Mouse (Mus musculus) heart, embryonic 10.5 days (tissue): Measurements from ENCODE around the gene Plekha8. TPM values are rescaled to one million over a fixed set of nuclear protein-coding genes. Genes with fewer than 3 reads are reported as not detected.

ENCODE experiments used
- DNase-seq: peaks from one replicate; pipeline ENCODE4 v3.0.0-alpha.2; 2017; ENCODE audit warnings: low spot score
- H3K27ac ChIP-seq: fragments of 300-500 bp; sonication (generic); 2 replicates; pipeline ENCODE4 v1.5.1; 2016; ENCODE audit warnings: mild to moderate bottlenecking
- H3K27me3 ChIP-seq: fragments of 300-500 bp; sonication (generic); 2 replicates; pipeline ENCODE4 v1.6.1; 2016; ENCODE audit warnings: mild to moderate bottlenecking; ENCODE audit not compliant: poor library complexity, insufficient read depth, severe bottlenecking
- H3K36me3 ChIP-seq: fragments of 300-500 bp; sonication (generic); 2 replicates; pipeline ENCODE4 v1.6.1; 2016; ENCODE audit warnings: mild to moderate bottlenecking, moderate library complexity
- H3K4me1 ChIP-seq: fragments of 300-500 bp; sonication (generic); 2 replicates; pipeline ENCODE4 v1.6.1; 2016; ENCODE audit warnings: mild to moderate bottlenecking
- H3K4me3 ChIP-seq: fragments of 300-500 bp; sonication (generic); 2 replicates; pipeline ENCODE4 v1.5.1; 2016; ENCODE audit warnings: mild to moderate bottlenecking, moderate library complexity
- H3K9me3 ChIP-seq: fragments of 300-500 bp; sonication (generic); 2 replicates; pipeline ENCODE4 v1.6.1; 2016; ENCODE audit warnings: mild to moderate bottlenecking, moderate library complexity
- WGBS: fragments of 180-500 bp; shearing (Covaris S2); methylation state at CpG from one replicate; pipeline ENCODE4 v1.1.7; 2016; 5-methylcytosine and 5-hydroxymethylcytosine counted together
- polyA plus RNA-seq: library from polyadenylated mRNA; unstranded; fragments of >200 nt; fragmentation: Nextera tagmentation; extraction: Ambion mirVana; gene quantifications from 2 replicates; pipeline ENCODE4 v1.2.1, GENCODE M21; 2016

The Plekha8 gene
- polyA plus RNA-seq, 1 experiment from 2014 or later = 10.3 TPM

DNA sequence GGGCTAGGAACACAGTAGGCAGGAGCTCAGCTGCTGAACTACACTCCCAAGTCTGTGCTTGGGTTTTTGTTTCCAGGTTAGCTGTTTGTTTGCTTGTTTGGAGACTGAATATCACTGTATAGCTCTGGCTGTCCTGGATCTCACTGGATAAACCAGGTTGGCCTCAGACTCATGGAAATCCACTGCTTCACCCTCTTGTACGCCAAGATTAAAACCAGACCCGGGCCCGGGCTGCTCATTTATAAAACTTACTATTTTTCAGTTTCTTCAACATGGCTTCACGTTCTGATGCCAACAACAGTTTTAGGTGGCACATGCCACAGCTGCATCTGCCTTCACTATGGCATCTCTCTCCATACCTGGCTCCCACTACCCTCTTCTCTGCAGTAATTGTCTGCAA, 31.4 kb upstream of the Plekha8 start:
- 87% methylated on average over 4 of the region's 4 CpGs for WGBS
- peak; percentile 72 for DNase-seq

DNA sequence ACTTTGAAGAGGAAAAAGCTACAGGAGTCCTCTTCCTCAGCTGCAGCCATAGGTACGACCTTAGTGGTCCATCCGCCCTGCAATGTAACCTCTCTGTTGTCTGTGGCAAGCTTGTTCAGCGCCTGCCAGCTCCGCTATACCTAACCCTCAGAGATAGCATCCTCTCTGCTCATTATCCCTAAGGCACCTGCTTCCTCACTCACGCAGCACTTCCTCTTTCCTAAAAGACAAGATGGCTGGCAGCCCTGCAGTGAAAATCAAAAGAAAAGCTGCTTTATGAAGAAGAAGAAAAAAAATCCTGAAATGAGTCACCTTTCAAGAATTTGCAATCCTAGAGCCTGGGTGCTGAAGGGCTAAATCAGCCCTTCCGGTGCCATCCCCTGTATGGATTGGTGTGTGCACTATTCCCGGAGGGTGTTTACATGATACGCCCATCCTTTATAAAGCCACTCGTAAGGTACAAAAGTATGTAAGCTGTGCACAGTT, 30.4 kb upstream of the Plekha8 start:
- Histone ChIP-seq H3K27me3 (peaks cover 43% of the 10 kb centered on the region), H3K4me3 (no peak overlapping the region), H3K36me3 (no peaks in the 10 kb centered on the region), H3K9me3 (no peaks in the 10 kb centered on the region), H3K27ac (no peak overlapping the region), H3K4me1 (peaks cover 14% of the 10 kb centered on the region)
- peak; percentile 72 for DNase-seq
- WGBS = 62% methylated on average over 9 of the region's 9 CpGs

More for the DNA sequence above, 31.4 kb upstream of the Plekha8 start:
- Histone ChIP-seq H3K27ac (no peak overlapping the region), H3K9me3 (no peaks in the 10 kb centered on the region), H3K4me1 (peaks cover 14% of the 10 kb centered on the region), H3K36me3 (no peaks in the 10 kb centered on the region), H3K27me3 (peaks cover 43% of the 10 kb centered on the region), H3K4me3 (no peak overlapping the region)

DNA sequence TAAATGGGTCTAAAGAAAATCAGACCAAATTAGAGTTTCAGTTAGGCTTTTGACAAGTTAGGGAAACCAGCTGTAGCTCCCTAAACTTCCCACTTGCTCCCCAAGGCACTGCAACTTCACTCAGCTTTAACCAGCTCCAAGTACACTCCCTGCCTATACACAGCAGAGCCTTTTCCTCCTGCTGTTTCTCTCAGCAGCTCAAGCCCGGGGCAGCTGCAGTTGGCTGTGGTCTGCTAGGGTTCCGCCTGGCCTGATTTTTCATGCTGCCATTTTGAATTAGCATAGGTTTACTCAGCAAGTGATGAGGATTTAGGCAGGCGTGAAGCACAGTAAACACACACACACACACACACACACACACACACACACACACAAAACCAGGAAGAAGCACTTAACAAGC, 29.9 kb upstream of the Plekha8 start:
- Histone ChIP-seq H3K27ac (no peak overlapping the region), H3K4me1 (peaks cover 14% of the 10 kb centered on the region), H3K36me3 (no peaks in the 10 kb centered on the region), H3K4me3 (no peak overlapping the region), H3K27me3 (peaks cover 40% of the 10 kb centered on the region), H3K9me3 (no peaks in the 10 kb centered on the region)
- no peak for DNase-seq
- WGBS = 51% methylated on average over 3 of the region's 3 CpGs

DNA sequence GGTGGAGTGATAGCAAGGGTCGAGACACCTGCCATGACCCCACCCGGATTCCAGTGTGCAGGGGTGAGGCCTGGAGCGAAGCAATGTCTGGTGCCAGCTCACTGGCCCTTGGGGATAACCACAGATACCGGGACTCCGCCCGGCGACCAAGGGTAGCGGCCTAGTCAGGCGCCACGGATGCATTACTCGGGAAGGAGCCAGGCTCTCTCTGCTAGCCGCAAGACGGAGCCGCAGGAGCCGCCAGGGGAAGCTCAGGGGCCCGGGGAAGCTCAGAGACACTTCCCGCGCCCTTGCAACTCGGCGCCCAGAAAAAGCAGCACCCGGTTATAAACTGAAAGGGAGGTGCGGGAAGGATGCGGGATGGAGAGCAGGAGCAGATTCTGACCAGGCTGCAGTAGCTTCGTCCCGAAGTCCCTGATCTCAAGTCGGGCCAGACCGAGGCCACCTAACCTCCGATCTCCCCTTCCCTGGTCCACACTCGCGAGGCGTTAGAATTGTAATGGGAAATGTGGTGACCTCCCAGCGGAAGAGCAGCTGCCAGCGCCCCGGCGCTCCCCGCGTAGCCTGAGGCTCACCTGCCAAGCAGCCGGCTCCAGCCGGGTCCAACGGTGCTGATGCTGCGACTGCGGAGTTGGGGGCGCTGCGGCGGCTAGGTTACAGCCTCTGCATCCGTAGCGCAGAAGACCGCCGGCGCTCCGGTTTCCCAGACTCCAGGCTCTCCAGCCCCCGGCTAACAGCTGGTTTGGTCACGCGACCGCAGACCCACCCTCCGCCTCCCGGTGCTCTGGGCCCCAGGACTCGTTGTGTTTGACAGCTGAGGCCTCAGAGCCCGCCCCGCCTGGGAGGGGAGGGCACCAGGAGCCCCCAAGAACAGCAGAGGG, 29.0 kb upstream of the Plekha8 start, which contains the start of gene Scrn1:
Scrn1 (minus strand) TSS at position 825 of the 881 bp plus-strand sequence.
- Histone ChIP-seq H3K4me3 (peak within 1 kb of the TSS; percentile 73), H3K27ac (peak within 1 kb of the TSS; percentile 63), H3K9me3 (no peaks in the 10 kb centered on the region), H3K4me1 (peaks cover 14% of the 10 kb centered on the region), H3K27me3 (peaks cover 37% of the 10 kb centered on the region), H3K36me3 (no peaks in the 10 kb centered on the region)
- WGBS = under 1% methylated on average over 60 of the region's 60 CpGs
- peak; percentile 82 for DNase-seq

DNA sequence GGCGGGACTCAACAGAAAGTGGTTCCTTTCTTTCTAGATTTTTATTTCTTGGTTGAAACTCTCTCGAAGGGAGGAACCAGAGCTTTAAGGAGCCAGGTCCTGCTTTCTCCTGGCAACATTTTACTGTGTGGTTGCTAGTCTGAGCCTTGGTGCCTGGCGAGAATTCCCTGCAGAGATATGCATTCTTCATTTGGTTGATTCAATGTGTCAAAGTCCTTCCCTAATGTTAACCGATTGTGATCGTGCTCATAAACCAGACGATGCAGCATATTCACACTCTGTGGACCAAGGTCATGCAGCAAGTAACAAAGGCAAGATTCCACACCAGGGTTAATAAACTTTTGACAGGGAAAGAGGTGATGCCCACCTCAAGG, 28.4 kb upstream of the Plekha8 start:
- Histone ChIP-seq H3K27ac (peak overlapping the region; percentile 63), H3K4me3 (peak overlapping the region; percentile 73), H3K27me3 (peaks cover 37% of the 10 kb centered on the region), H3K4me1 (peaks cover 14% of the 10 kb centered on the region), H3K36me3 (no peaks in the 10 kb centered on the region), H3K9me3 (no peaks in the 10 kb centered on the region)
- WGBS = 21% methylated on average over 6 of the region's 6 CpGs
- DNase-seq = no peak

DNA sequence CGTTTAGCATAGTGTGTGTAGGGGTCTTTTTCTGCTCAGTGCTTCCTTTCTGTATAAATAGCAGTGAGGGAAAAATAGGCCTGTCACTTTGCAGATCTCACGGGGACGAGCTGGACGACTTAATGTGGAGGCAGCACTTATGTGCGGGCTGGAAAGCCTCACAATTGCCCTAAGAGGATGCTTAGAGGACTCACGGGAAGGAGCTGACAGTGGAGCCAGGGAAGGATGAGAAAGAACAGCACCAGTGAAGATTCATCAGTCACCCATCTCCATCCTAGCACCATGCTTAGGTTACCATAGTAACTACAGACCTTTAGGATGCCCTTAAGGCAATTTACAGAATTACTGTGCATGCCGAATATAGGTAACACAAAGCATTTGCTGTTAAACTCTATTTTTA, 25.1 kb upstream of the Plekha8 start:
- DNase-seq = no peak
- no peak overlapping the region for H3K27ac ChIP-seq

DNA sequence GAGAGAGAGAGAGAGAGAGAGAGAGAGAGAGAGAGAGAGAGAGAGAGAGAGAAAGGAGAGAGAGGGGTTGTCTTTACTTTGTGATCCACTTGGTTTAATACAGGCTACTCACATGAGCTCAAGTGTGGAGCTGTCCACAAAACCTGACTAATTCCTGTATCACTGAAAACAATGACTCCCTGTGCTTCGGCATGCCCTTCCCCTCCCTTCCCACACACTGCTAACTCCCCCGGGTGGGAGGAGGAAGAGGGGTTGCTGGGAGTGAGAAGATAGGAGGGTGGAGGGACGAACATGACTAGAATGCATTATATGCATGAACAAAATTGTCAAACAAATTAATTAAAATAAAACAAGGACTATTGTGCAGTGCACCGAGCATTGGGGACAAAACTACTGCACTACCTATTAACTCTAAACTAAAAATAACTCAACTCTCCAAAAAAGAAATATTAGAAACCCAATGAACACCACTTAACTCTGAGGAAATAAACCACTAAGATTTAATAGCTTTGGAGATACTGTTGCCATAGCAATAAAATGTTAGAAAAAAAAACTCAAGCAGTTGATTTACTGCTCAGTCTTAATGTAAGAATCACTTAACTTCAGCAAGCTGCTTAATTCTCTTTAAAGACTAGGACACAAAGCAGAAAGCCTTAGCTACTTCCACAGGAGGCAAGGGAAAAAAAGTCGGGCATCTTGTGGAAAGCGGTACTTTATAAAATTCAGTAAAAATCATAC, 21.5 kb upstream of the Plekha8 start:
- Histone ChIP-seq H3K27ac (no peak overlapping the region), H3K9me3 (no peaks in the 10 kb centered on the region), H3K27me3 (no peaks in the 10 kb centered on the region), H3K4me3 (no peak overlapping the region), H3K36me3 (0 out of 2 replicates have a peak, but pooled peaks cover 3% of the 10 kb centered on the region), H3K4me1 (no peaks in the 10 kb centered on the region; the same call in 1 of the 2 replicates)
- DNase-seq = no peak
- 47% methylated on average over 6 of the region's 6 CpGs for WGBS

More for the DNA sequence above, 25.1 kb upstream of the Plekha8 start:
- H3K4me1 ChIP-seq = peaks cover 14% of the 10 kb centered on the region
- H3K4me3 ChIP-seq = no peak overlapping the region
- H3K27me3 ChIP-seq = peaks cover 22% of the 10 kb centered on the region
- H3K36me3 ChIP-seq = no peaks in the 10 kb centered on the region
- WGBS = 36% methylated on average over 7 of the region's 7 CpGs
- H3K9me3 ChIP-seq = no peaks in the 10 kb centered on the region

DNA sequence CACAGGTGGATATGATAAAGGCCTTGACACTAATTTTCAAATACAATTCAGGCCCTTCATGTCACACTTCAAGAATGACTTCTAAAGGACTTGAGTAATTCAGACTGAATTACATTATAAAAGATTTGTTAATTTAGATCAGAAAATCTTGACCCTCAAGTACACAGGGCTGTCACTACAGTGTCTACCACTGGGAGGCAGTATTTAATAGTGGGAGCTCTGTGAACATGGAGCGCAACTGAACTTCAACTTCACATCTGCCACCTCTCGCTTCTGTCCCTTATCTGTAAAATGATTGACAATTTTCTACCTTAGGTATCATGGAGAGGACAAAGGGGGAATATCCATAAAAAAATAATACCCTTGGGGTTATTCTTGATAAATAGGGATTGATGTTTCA, 8.7 kb upstream of the Plekha8 start:
- no peak for DNase-seq
- H3K36me3 ChIP-seq = peaks cover 21% of the 10 kb centered on the region
- 19% methylated on average over 2 of the region's 2 CpGs for WGBS
- no peak overlapping the region for H3K4me3 ChIP-seq
- H3K4me1 ChIP-seq = peaks cover 7% of the 10 kb centered on the region; the same call in 1 of the 2 replicates
- H3K27ac ChIP-seq = no peak overlapping the region
- H3K27me3 ChIP-seq = no peaks in the 10 kb centered on the region
- no peaks in the 10 kb centered on the region for H3K9me3 ChIP-seq

DNA sequence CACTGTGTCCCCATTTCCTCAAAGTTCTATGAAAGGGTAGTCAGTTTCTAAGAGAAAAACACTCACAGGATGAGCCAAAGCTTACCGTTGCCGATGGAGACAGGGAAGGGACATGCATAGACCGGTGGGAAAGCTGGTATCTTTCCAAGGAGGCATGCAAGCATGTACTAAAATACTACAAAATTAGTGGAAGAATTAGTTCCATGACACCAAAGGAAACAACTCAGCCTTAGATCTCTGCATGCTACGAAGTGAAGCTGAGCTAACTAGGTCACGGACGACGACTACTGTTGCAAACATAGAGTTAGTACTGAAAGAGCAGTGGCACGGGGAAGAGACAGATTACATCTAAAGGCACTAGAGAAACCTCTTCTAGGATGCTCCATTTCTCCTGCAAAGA, 8.0 kb upstream of the Plekha8 start:
- 82% methylated on average over 8 of the region's 8 CpGs for WGBS

DNA sequence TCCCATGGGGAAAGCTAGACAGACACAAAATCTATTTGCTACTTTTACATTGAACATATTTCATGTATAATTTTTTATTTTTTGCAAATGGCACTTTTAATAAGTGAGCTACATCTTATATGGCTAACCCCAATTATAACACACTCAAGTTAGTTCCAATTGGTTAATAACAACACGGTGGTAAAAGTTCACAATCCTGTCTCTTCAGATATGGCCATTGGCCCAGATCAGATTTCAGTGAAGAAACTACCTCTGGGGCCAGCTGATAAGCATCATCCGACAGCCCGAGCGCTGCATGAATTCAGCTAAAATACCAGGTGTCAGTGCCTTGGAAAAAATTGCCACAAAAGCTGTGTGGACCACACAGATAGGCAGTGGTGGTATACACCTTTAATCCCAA, 7.2 kb upstream of the Plekha8 start:
- Histone ChIP-seq H3K36me3 (peaks cover 19% of the 10 kb centered on the region), H3K9me3 (no peaks in the 10 kb centered on the region), H3K27me3 (no peaks in the 10 kb centered on the region), H3K4me1 (peaks cover 15% of the 10 kb centered on the region; the same call in 1 of the 2 replicates), H3K27ac (no peak overlapping the region), H3K4me3 (no peak overlapping the region)
- 69% methylated on average over 4 of the region's 4 CpGs for WGBS
- no peak for DNase-seq

More for the DNA sequence above, 8.0 kb upstream of the Plekha8 start:
- Histone ChIP-seq H3K36me3 (peaks cover 21% of the 10 kb centered on the region), H3K9me3 (no peaks in the 10 kb centered on the region), H3K4me1 (peaks cover 14% of the 10 kb centered on the region; the same call in 1 of the 2 replicates), H3K27ac (no peak overlapping the region), H3K4me3 (no peak overlapping the region), H3K27me3 (no peaks in the 10 kb centered on the region)
- no peak for DNase-seq

DNA sequence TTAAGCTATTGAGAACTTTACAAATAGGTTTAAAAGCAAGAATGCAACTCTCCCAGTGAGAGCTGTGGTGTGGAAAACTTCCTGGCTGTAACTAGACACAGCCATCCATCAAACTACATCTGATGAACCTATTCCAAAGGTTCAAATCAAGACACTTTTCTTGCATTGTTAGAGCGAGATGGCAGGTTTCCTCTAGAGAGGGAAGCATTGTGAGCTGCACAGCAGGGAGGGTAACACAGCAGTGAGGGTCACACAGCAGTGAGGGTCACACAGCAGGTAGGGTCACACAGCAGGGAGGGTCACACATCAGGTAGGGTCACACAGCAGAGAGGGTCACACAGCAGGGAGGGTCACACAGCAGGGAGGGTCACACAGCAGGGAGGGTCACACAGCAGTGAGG, 6.7 kb upstream of the Plekha8 start:
- Histone ChIP-seq H3K27ac (no peak overlapping the region), H3K27me3 (no peaks in the 10 kb centered on the region), H3K36me3 (peaks cover 15% of the 10 kb centered on the region), H3K4me1 (peaks cover 15% of the 10 kb centered on the region; the same call in 1 of the 2 replicates), H3K4me3 (no peak overlapping the region), H3K9me3 (no peaks in the 10 kb centered on the region)
- DNase-seq = no peak
- WGBS = 59% methylated on average over 1 of the region's 1 CpGs

DNA sequence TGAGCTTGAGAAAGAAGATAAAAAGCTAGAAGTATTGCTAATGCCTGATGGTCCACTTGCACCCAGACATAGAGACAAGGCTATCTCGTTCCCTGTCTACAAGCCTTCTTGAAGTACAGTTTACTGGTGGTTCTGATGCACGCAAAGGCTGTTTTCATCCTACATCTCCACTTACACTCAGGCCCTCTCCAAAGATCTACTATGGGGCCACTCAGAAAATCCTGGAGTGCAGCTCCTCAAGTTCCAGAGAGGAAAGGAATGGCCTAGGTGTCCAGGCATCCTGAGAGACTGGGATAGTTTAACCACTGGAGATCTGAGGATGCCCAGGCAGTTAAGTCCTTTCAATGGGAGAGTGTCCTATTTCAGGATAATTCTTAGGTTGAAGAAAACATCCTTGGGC, 4.2 kb upstream of the Plekha8 start:
- H3K4me3 ChIP-seq = no peak overlapping the region
- no peak overlapping the region for H3K27ac ChIP-seq
- no peak for DNase-seq
- H3K36me3 ChIP-seq = 0 out of 2 replicates have a peak, but pooled peaks cover 7% of the 10 kb centered on the region
- WGBS = 87% methylated on average over 2 of the region's 2 CpGs
- H3K9me3 ChIP-seq = no peaks in the 10 kb centered on the region
- H3K27me3 ChIP-seq = no peaks in the 10 kb centered on the region
- peaks cover 30% of the 10 kb centered on the region; the same call in 1 of the 2 replicates for H3K4me1 ChIP-seq

DNA sequence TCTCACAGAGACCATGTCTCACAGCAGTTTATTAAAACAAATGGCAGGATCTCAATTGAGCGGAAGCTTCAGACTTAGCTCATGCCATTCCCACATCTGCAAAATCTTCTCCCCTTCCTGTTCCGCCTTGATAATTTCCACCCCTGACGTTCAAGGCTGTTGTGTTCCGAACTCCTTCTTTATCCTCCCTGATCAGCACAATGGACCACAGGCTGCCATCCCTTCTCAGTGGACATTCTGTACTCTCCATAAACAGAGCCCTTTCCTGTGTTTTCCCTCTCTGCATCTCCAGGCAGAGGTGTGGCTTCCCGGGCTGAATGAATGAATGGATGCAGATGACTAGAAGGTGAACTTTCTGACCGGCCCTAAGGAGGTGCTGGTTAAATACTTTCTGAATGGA, 3.1 kb upstream of the Plekha8 start:
- DNase-seq = no peak
- 48% methylated on average over 6 of the region's 6 CpGs for WGBS

More for the DNA sequence above, 3.1 kb upstream of the Plekha8 start:
- Histone ChIP-seq H3K4me1 (peaks cover 38% of the 10 kb centered on the region; the same call in 1 of the 2 replicates), H3K27me3 (no peaks in the 10 kb centered on the region), H3K4me3 (peak overlapping the region; percentile 10), H3K27ac (no peak overlapping the region), H3K9me3 (no peaks in the 10 kb centered on the region), H3K36me3 (0 out of 2 replicates have a peak, but pooled peaks cover 7% of the 10 kb centered on the region)
